Mouse (Mus musculus) T-helper 1 cell (primary cell): Measurements from ENCODE around the gene F13a1.

Experiments used
- in situ Hi-C: fragments of 300-600 bp; cut with MboI, MseI; formaldehyde crosslinking; loops from one replicate; pipeline ENCODE4 v1.15.1; 2025; ENCODE audit warnings: high pct_unique_total_duplicates

Gene F13a1

DNA sequence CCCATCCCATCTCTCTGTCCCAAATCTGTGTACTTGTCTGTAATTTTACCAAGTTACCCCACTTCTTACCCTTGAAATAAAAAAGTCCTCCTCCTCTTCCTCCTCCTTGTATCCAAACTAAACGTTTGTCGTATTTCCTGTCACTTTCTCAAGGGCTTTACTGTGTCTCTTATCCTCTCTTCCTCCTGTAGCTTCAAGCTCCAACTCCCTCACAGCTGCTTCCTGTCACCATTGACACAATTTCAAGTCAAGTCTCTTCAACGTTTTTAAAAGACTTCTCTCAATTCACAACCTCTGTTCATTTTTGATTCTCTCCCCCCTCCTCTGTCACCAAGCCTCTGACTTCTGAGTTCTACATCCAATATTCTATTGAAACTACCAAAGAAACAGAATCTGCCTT, at the start of gene F13a1:
Gene F13a1 (minus strand): TSS at position 119 of the 400 bp plus-strand sequence.
- in situ Hi-C loops, result no loop called here

DNA sequence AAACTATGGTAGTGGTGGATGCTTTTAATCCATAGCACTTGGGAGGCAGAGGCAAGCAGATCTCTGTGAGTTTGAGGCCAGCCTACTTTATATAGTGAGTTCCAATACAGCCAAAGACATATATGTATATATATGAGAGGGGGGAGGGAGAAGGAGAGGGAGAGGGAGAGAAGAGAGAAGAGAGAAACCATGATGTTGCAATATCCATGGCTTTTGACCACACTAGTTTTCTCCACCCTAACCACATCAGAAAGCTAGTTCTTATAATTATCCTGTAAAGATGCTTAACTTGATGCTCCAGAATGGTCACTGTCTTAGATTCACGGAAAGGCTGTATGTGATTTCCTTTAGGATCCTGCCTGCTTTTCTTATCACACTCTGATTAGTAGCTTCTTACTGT, 41.6 kb upstream of the F13a1 start:
- in situ Hi-C loops, result no loop called here

DNA sequence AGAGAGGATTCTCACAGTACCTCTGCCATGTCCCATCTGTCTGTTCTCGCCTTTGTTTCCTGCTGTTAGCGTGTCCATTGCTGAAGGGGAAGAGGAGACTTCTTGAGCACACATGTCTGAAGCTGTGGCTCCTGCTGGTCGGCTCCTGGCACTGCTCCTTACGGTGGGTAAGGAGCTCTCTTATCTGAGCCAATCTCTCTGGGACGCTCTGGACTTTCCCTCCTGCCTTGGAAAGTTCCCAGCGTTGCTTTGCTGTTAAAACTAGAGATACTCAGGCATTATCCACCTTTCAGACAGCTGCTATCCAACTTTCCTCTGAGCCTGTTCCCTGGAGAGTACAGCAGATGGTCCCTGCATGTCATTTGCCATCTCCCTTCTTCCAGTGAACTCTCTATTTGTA, 39.1 kb upstream of the F13a1 start:
- in situ Hi-C loops, result no loop called here

DNA sequence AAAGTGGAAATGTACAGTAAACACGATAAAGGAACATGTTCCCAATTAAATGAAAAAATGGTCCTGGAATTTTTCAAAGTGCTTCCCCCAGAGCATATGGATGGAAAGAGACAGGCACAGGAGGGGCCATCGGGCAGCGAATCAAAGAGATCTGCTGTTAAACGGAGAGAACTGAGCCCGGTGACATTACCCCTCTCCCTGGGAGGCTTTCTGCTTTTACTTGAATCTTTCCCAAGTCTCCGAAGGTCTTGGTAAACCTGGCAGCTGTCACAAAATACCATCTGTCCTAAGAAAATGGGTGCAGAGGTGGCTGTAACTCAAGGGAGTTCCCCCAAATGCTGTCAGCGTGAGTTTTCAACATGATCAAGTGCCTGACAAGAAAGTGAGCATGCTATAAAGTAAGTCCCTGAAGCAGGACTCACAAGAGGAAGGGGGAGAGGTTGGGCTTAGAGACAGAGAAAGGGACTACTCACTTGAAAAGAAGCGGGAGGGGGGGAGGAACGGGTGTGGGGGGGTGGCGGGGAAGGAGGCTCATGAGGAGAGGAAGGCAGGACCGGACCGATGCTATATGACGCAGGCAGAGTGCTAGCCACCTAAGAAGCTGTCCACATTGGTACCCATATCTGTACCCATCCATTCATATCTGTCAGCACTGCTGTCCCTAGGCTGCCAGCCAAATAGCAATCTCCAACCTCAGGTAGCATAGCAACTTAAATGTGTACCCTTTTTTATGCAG, 31.6 kb upstream of the F13a1 start:
- in situ Hi-C loops, result no loop called here

DNA sequence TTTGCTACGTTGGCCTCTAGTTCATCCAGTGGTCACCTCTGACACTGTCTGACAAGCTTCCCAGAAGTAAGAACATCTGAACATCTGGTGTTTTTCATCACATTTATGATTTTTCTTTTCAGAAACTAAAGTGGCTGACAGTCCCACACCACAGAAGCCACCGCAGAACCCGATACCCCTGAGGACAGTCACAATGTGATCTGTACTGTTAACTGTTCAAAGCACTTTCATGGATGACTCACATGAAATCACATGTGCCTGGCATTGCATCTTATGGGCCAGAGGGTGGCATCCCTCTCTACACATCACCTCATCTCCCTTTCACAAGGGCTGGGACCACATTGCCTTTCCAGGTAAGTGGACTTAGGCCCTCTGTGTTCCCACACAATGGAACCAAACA, 21.3 kb upstream of the F13a1 start:
- in situ Hi-C loops, result no loop called here

DNA sequence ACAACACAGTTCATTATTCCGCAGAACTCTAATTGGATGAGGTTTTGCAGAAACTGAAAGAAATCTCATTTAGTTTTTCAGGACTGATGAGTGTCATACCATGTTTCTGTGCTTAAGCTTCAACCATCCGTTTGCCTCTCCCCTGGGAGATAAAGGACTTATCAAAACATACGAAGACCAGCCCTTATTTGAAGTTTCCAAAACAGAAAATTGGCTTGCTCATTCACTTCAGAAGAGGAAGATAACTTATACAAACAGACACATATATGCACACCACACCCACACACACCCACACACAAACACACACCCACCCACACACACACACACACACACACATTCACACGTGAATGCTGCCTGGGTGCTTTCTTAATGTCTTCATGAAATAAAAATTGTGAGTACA, 20.8 kb upstream of the F13a1 start:
- in situ Hi-C loops, result no loop called here

DNA sequence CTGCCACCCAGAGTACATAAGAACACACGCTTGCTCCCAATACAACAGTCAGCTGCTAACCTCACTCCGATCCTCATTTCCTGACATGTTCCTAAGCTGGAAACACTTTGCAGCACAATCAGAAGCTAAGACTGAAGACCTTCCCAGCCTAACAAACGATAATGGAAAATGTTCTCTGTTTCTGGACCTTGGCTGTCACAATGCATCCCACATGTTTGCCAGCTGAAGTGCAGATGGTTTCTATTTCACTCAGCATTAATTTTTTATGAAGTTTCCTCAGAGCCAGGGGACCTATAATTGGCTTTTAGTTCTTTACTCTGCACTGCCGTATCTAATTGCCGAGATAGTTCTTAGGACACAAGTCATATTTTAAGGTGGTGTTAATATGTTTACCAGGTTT, 10.8 kb upstream of the F13a1 start:
- in situ Hi-C loops, result no loop called here

DNA sequence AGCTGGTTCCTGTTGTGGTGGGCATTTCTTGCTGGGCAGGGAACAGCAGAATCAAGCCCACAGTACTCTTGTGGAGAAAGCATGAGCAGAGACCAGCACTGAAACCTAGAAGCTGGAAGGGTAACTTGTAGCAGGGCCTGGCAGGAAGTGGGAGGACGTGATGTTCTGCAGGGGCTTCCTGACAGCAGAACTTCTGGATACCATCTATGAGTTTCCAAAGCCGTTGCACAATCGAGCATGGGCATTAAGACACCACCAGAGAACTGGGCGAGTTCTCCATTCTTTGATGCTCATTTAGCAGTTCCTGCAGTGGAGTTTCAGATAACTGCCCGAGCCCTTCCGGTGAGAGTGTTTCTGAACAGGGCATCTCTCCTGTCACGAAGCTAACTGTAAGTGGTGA, 6.6 kb upstream of the F13a1 start:
- in situ Hi-C loops, result no loop called here

DNA sequence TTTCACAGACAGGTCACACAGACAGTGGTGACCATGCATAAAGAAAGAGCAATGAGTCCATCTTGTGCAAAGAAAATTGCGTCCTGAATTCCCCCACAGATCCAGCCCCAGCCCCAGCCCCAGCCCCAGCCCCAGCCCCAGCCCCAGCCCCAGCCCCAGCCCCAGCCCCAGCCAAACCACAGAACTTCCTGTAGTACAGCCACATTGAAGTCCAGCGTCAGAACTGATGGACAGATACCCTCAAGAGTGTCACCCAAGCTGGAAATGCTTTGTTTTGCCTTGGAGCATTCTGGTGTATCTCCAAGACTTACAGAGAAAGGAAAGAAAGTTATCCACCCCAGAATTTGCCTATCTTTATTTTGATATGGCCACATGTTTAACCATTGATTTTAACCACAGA, 413 bp downstream of the F13a1 start:
- in situ Hi-C loops, result no loop called here

DNA sequence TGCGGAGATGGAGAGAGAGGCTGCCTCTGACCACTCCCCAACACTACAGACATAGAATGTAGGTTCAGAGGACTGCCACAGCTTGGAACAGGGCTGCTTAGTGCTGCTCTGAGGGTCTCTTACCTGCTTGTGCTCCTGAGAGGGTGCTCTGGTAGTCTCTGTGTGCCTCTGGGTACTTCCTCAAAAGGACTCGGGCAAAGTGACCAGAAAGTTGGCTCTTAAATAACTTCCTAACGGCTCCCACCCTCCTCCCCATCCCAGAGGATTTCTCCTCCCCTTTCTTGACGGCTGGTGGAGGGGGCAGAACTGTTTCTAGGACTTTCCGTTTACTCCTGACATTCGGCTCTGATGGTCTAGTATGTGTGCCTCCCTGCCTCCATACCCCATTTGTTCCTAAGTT, 1.0 kb downstream of the F13a1 start:
- in situ Hi-C loops, result no loop called here

DNA sequence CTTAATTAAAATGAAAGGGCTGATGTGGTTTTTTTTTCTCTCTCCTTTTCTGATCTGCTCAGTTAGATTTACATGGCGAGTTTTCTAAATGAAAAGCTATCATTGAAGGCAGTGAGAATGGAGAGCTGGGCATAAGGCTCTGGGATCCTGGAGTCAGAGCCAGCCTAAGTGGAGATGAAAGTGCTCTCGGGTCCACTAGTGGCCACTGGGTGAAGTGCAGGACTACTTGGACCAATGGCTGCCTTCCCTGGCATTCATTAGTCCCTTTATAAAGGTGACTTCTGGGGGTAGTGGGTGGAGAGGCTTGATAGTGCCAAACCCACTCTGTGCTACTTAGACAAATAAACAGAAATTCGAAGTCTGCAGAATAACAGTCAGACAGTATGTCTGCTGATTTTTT, 5.0 kb downstream of the F13a1 start:
- in situ Hi-C loops, result no loop called here

DNA sequence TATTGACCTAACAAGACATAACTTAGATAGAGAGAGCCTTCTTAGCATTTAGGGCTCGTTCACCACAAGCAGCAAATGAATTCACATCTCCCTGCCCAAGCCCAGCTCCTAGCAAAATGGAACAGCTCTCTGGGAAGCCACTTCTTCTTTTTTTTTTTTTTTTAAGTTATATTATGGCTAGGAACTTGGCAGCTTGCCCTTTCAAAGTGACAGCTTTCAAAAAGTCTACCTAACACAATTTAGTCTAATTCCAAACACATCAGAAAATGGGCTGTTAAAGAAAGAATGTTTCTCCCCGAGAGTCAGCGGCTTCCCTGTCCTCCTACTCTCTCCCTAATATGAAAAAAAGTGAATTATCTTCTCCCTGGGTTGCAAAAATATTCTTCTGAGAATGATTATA, 15.3 kb downstream of the F13a1 start:
- in situ Hi-C loops, result no loop called here

DNA sequence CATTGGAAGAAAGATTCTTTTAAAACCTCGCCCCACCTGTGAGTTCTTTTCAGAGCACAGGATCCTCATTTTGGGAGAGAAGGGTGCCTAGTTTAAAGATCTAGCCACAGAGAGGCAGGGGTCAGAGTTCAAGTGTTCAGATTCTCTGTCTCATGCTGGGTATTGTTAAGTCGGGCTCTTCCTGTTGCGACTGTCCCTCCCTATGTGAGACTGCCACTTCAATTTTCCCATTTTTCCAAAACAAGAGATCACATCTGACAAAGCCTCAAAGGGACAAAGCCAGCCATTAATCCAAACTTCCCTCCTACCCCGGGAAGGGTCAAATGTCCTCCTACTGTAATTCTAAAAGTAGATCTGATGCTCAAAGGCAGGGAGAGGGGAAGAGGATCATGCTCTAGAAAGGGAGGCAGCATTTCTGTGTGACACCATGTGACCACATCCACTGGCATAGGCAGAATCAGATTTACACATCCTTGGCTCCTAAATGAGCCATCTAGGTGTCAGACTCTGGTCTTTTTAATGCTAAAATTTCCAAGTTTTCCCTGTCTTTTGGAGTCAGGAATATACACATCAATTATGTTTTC, 24.0 kb downstream of the F13a1 start:
- in situ Hi-C loops, result no loop called here

DNA sequence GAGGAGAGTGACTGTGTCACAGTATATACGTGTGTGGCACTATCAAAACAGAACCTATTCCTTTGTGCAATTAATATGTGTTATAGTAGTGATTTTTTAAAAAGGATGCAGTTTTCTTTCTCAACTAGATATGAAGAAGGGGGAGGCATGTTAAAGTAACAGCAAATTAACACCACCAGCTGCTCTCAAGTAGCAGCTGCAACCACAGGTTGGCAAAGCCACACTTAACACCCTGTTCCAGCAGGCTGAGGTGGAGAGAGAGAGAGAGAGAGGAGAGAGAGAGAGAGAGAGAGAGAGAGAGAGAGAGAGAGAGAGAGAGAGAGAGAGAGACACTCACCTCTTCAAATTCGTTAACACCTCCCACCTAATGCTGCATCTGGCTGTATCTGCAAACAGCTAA, 28.5 kb downstream of the F13a1 start:
- in situ Hi-C loops, result no loop called here

DNA sequence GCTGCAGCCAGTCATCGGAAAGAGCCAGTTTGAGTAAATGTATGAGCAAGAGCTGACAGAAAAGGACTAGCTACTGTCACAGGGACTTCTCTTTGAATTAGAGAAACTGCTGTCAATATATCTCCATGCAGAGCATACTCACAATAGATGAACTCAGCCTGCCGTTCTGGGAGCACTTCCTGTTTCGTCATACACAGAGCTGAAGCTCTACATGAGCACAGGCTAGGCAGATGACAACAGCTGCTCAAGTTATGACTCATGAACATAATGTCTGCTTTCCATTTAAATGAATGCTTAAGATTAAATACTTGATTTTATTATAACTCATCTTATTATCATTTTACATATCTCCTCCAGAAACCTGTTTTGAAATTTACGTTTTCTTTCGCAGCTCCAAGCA, 39.3 kb downstream of the F13a1 start:
- in situ Hi-C loops, result no loop called here

DNA sequence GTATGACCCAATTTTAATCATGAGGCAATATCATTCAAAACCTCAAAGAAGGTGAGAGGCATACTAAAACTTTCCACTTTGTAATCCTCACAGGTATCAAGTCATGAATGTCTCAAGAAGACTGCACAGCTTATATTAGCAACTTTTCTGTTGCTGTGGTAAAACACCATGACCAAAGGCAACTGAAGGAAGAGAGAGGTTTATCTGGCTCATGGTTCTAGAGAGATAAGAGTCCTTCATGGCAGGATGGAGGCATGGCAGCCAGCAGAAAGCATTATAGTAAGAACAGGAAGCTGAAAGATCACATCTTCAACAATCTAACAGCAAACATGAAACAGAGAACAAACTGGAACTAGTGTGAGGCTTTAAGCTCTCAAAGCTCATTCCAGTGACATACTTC, 43.8 kb downstream of the F13a1 start:
- in situ Hi-C loops, result loop anchor here (5.0 kb wide), 4 partner anchors 39 to 306 kb away; partner anchors contain the start of gene Nrn1

DNA sequence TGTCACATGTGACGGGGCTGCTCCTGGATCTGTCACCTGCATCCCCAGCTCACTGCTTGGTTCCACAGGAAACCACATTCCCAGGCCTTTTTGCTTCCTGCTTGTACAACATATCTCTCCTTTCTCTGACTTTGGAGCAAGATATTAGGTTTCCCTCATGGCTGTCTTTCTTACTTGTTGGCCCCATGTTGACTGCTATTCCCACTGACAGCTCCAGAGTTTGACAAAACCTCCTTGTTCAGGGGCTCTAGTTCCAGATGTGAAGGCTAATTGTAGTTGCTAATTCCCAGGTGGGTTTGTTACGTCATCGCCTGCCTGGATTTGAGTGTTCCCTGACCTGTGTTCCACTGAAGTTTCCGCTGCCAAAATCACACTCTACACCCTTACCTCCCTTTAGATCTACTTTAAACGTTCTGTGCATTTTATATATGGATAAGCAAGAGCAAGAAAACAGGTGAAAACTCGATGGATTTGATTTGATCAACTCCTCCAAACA, 50.8 kb downstream of the F13a1 start:
- in situ Hi-C loops, result no loop called here

DNA sequence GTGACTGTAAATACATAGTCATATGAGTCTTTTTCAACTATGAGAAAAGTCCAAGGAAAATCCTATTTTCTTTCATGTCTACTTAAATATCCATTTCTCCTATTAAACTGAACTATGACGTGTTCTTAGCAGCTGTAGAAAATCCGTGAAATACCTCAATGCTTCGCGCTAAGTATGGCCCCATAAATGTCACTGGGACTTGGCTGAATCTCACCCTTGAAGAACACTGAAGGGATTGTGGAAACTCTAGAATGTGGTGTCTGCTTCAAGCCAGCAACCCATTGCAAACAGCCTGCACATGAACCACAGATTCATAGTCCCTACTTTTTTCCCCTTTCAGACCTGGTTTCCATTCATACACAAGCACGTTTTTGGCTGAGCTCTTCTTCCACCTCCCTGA, 56.5 kb downstream of the F13a1 start:
- in situ Hi-C loops, result no loop called here

DNA sequence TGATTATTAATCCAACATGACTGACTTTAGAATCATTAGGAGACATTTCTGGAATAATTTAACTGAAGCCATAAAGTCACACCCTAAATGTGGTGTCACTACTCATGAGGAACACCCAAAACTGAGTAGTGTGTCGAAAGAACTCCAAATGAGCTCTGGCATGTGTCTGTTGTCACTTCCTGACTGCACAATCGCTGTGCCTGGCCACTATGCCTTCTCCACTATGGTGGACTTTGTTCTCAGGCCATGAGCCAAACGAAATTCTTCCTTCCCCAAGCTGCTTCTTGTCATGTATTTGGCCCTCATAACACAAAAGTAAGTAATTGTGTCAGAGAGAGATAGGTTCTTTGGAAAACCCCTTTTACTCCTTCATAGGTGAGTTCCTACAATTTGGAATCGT, 61.7 kb downstream of the F13a1 start:
- in situ Hi-C loops, result no loop called here

DNA sequence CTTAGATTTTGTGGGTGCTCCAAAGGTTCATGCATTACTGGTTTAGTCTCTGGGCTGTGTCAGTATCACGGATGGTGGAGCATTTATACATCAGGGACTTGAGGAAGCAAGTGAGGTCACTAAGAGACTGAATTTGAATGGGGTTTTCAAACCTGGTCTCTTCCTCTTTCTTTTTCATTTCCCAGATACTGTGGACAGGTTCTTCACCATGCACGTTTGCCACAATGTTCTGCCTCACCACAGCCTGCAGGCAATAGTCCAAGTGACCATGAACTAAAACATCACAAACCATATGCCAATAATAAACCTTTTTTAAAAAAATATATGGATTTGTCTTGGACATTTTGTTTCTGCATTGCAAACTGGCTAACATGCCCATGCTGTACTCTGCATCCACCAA, 77.0 kb downstream of the F13a1 start:
- in situ Hi-C loops, result no loop called here

DNA sequence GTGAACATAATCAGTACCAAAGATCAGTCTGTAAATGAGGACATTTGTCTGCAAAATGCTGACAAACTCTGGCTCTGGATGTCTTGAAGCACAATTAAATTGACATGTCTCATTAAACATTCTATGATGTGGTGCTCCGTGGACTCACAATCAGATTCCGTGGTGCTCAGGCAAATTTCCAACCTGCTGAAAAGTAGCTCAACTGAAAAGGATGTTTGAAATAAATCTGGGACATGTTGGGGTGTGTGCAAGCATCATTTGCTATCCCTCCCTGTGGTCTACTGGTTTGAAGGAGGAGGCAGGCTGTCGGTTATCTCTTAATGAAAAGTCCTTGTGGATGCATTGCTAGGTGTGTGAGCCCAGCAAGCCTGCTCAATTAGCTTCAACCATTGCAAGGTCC, 77.8 kb downstream of the F13a1 start:
- in situ Hi-C loops, result no loop called here

DNA sequence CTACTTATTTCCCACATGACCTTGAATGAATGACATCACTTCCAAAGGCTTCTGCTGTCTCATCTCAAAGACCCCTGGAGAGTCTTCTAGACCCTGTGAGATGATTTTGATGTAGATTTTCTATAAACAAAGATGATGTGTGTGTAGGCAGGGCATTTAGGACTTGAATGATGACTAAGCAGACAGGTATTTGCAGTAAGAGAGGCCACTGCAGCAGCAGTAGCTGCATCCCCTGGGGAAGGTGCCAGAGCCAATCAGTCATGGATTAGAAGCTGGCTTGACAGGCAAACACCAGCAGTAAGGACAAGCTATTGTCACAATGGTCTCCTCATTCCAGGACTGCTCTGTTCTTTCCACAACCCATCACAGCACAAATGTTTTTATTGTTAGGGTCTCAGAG, 87.1 kb downstream of the F13a1 start:
- in situ Hi-C loops, result no loop called here

DNA sequence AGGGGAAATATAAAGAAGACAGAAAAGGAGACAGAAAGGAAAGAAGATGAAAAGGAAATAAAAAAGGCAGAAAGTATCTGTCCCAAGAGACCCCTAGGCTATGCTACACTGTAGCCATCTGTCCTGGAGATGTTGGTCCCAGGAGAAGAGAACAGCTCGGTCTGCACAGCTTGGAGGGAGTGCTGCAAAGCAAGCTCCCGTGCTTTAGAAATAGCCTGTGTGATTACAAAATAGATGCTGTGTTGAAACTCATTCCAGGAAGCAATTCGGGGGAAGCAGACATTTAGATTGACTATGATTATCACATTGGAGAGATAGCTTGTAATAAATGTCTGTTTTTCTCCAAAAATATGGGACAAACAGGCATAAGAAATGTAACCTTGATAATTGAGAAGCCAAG, 91.0 kb downstream of the F13a1 start:
- in situ Hi-C loops, result no loop called here

DNA sequence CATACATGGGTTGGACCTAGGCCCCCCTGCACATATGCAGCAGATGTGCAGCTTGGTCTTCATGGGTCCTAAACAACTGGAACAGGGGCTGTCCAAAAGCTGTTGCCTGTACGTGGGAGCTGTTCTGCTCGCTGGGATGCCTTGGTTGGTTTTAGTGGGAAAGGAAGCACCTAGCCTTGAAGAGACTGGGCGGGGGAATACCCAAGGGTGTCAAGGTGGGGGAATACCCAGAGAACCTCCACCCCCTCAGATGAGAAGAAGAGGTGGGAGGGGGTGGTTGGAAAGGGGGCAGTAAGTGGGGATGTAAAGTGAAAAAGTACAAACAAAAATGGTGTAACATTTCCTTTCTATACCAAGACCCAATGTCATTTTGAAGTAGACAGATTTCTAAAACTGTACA, 95.1 kb downstream of the F13a1 start:
- in situ Hi-C loops, result no loop called here
